Mouse (Mus musculus) kidney, postnatal 0 days (tissue): ENCODE results near the gene Bpifb6. TPM values are rescaled to one million over a fixed set of nuclear protein-coding genes. Genes with fewer than 3 reads are reported as not detected.

Source experiments
- ATAC-seq: fragments of 200-750 bp; cut with Nextera tagmentation; replicated peaks from 2 replicates; pipeline ENCODE4 v1.8.0; 2017; ENCODE audit warnings: low read depth, moderate number of reproducible peaks, moderate TSS enrichment, moderate library complexity; ENCODE audit not compliant: low FRiP score
- DNase-seq: peaks from one replicate; pipeline ENCODE4 v3.0.0-alpha.2; 2016; ENCODE audit warnings: low spot score
- H3K27ac ChIP-seq: fragments of 300-500 bp; sonication (generic); 2 replicates; pipeline ENCODE4 v1.5.1; 2014; ENCODE audit warnings: mild to moderate bottlenecking
- H3K27me3 ChIP-seq: fragments of 300-500 bp; sonication (generic); 2 replicates; pipeline ENCODE4 v1.6.1; 2014; ENCODE audit warnings: low read length, mixed read lengths; ENCODE audit not compliant: insufficient read depth
- H3K36me3 ChIP-seq: fragments of 300-500 bp; sonication (generic); 2 replicates; pipeline ENCODE4 v1.6.1; 2014; ENCODE audit warnings: low read length, mixed read lengths; ENCODE audit not compliant: insufficient read depth
- H3K4me1 ChIP-seq: fragments of 300-500 bp; sonication (generic); replicated peaks from 2 replicates; pipeline ENCODE4 v1.6.1; 2014; ENCODE audit warnings: antibody characterized with exemption, low read length, mixed read lengths; ENCODE audit not compliant: insufficient read depth
- H3K4me2 ChIP-seq: fragments of 300-500 bp; sonication (generic); 2 replicates; pipeline ENCODE4 v1.6.1; 2014; ENCODE audit warnings: mild to moderate bottlenecking, low read length, moderate library complexity, mixed read lengths
- H3K4me3 ChIP-seq: fragments of 300-500 bp; sonication (generic); replicated peaks from 2 replicates; pipeline ENCODE4 v1.5.1; 2014; ENCODE audit warnings: low read depth, low read length
- H3K9ac ChIP-seq: fragments of 300-500 bp; sonication (generic); 2 replicates; pipeline ENCODE4 v1.6.1; 2014; ENCODE audit warnings: low read depth, low read length
- H3K9me3 ChIP-seq: fragments of 300-500 bp; sonication (generic); replicated peaks from 2 replicates; pipeline ENCODE4 v1.6.1; 2016; ENCODE audit warnings: low read length, inconsistent platforms, mixed read lengths
- CTCF ChIP-seq: IDR thresholded peaks from 2 replicates; pipeline ENCODE4 v1.5.1; 2016; ENCODE audit warnings: antibody characterized with exemption, low read depth, mild to moderate bottlenecking, moderate library complexity
- WGBS: fragments of 180-500 bp; shearing (Covaris S2); extraction: QIAGEN DNeasy Blood & Tissue Kit; methylation state at CpG from one replicate; pipeline ENCODE4 v1.1.7; 2014; 5-methylcytosine and 5-hydroxymethylcytosine counted together
- polyA plus RNA-seq: library from polyadenylated mRNA; unstranded; fragments of >200 nt; fragmentation: Nextera tagmentation; extraction: Ambion mirVana; gene quantifications from 2 replicates; pipeline ENCODE4 v1.2.1, GENCODE M21; 2015

Bpifb6 gene
- polyA plus RNA-seq, 1 experiment from 2014 or later, result not detected

DNA sequence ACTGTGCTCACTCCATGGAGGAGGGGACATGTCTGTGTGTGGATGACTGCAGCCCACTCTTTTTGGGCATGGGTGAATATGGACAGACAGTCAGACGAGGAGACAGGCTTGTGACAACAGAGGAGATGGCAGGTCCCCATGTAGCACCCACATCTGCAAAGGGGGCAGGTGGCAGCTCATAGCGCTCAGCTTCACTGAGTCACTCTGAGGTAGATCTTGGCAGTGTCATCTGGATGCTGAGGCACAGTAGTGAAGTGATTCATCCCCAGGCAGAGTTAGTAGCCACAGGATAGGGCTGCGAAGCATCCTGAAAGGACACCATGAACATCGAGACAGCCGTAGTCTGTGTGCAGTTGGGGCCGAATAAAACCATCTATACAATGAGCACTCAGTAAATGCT lies 21.1 kb downstream of the Bpifb6 start:
- no peak overlapping the region for H3K4me2 ChIP-seq
- TF ChIP-seq CTCF, result no peak
- H3K36me3 ChIP-seq, result no peaks in the 10 kb centered on the region
- H3K4me3 ChIP-seq, result no peak overlapping the region
- 88% methylated on average over 6 of the region's 6 CpGs for WGBS
- DNase-seq, result no peak
- ATAC-seq, result no peak
- H3K27ac ChIP-seq, result no peak overlapping the region
- no peaks in the 10 kb centered on the region for H3K9me3 ChIP-seq
- H3K27me3 ChIP-seq, result no peaks in the 10 kb centered on the region
- no peaks in the 10 kb centered on the region for H3K4me1 ChIP-seq
- H3K9ac ChIP-seq, result no peak overlapping the region

DNA sequence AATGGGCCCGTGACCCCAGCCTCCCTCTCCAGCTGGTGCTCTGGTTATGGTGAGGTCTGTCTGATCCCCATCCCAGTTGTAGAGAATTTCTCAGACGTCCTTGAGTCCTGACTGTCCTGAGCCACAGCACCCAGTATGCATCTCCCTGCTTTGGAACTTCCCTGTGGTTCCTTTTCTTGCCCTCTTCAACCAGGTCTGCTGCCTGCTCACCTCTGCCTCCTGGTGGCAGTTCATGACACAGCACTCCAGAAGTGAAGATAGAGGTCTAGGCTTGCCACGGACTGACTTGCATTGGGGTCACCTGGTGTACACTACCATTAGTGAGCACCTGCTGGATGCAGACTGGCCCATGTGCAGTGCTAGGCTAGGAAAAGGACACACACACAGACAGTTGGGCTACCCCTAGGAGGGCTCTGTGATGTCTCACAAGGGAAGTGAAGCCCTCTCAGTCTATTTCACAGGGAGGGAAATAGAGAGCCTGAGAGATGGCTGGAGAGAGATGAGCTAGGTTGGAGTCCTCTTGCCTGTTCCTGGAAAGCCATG lies 29.8 kb downstream of the Bpifb6 start:
- Histone ChIP-seq H3K4me3 (no peak overlapping the region), H3K27me3 (no peaks in the 10 kb centered on the region), H3K27ac (no peak overlapping the region), H3K9me3 (no peaks in the 10 kb centered on the region), H3K9ac (no peak overlapping the region), H3K36me3 (no peaks in the 10 kb centered on the region), H3K4me1 (no peaks in the 10 kb centered on the region), H3K4me2 (no peak overlapping the region)
- peak; percentile 92 for TF ChIP-seq CTCF
- ATAC-seq, result no peak
- DNase-seq, result peak; percentile 60
- 36% methylated on average over 3 of the region's 3 CpGs for WGBS

DNA sequence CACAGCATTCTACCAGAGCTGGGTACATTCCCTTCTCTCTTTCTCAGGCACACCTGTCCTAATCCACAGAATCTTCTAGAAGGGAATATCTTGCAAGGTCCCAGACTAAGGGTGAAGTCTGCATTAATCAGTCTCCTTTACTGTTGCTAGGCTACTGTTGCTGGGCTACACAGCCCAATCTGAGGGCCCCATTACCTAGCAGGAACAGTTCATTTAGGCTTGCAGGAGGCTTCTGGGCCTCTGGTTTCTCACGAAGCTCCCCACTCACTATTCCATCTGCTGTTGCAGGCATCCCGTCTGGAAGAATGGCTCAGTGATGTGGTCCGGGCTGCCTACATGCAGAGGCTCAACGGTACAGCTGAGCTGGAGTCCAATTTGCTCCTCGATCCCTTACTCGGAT lies 30.9 kb downstream of the Bpifb6 start:
- H3K36me3 ChIP-seq, result no peaks in the 10 kb centered on the region
- no peak overlapping the region for H3K4me3 ChIP-seq
- TF ChIP-seq CTCF, result no peak
- DNase-seq, result no peak
- H3K9ac ChIP-seq, result no peak overlapping the region
- H3K4me1 ChIP-seq, result no peaks in the 10 kb centered on the region
- H3K27ac ChIP-seq, result no peak overlapping the region
- 78% methylated on average over 6 of the region's 6 CpGs for WGBS
- ATAC-seq, result no peak
- H3K4me2 ChIP-seq, result no peak overlapping the region
- H3K9me3 ChIP-seq, result no peaks in the 10 kb centered on the region
- no peaks in the 10 kb centered on the region for H3K27me3 ChIP-seq

DNA sequence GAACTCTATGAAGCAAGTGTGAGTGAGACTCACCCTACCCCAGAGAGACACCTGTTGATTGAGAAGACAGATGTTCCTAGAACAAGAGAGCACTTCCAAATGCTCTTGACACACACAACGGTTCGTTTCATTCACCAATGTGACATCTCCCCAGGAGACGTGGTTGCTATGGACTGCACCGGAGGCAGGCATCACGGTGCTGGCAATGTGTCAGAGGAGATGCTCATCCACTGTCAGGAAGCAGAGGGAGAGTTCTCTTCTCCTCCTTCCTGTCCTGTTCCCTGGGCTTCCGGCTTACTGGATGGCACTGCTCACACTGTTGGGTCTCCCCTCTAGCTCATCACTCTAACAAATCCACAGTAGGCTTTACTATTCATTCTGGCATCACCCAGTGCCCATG lies 33.1 kb downstream of the Bpifb6 start:
- no peaks in the 10 kb centered on the region for H3K27me3 ChIP-seq
- ATAC-seq (no peak), DNase-seq (no peak)
- no peak overlapping the region for H3K9ac ChIP-seq
- no peak overlapping the region for H3K4me2 ChIP-seq
- no peaks in the 10 kb centered on the region for H3K9me3 ChIP-seq
- H3K4me3 ChIP-seq, result no peak overlapping the region
- no peak for TF ChIP-seq CTCF
- no peaks in the 10 kb centered on the region for H3K36me3 ChIP-seq
- 80% methylated on average over 6 of the region's 6 CpGs for WGBS
- H3K4me1 ChIP-seq, result no peaks in the 10 kb centered on the region
- no peak overlapping the region for H3K27ac ChIP-seq

DNA sequence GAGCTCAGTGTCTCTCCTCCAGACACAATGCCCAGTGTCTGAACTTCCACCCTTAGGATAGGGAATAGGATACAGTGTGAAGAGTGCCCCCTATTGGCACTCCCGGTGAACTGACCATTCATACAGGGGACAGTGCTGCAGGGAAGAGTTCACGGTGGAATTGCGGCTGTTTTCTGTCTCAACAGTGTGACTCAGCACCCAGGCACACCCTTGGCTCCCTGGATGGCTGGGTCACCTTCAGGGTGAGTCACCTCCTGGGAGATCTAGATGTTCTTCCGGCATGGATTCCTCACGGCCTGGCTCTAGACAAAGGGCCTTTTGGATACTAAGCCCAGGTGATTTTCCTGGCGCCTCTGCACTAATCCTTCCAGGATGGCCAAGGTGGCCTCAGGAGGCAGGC lies 35.2 kb downstream of the Bpifb6 start:
- no peak overlapping the region for H3K4me3 ChIP-seq
- H3K27ac ChIP-seq, result no peak overlapping the region
- H3K9me3 ChIP-seq, result no peaks in the 10 kb centered on the region
- H3K27me3 ChIP-seq, result no peaks in the 10 kb centered on the region
- H3K4me2 ChIP-seq, result no peak overlapping the region
- DNase-seq (no peak), ATAC-seq (no peak)
- no peaks in the 10 kb centered on the region for H3K4me1 ChIP-seq
- 91% methylated on average over 6 of the region's 6 CpGs for WGBS
- TF ChIP-seq CTCF, result 0 out of 2 replicates have a peak, but pooled peaks have one; percentile 8
- H3K9ac ChIP-seq, result no peak overlapping the region
- no peaks in the 10 kb centered on the region for H3K36me3 ChIP-seq

DNA sequence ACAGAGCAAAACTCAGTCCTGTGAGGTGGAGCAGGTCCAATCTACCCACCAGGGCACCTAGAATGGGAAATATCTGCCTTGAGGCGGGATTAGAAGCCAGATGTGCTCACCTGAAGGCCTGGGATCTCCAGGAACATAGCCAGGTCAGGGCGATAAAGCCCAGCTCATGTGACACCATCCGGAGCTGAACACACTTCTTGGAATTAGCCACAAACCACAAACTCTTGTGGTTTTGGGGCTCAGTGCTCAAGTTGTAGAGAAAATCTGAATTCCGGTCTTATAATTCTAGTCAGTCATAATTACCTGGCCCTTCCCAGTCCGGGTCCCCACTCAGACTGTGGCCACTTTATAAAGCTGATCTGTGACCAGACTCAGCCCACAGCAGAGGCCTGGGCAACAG lies 37.7 kb downstream of the Bpifb6 start, which contains the start of gene Bpifb4:
Gene Bpifb4, plus strand, starts transcription at position 370 of the 400 bp plus-strand sequence.
- Histone ChIP-seq H3K9ac (no peak within 1 kb of the TSS), H3K4me2 (no peak within 1 kb of the TSS), H3K27me3 (no peaks in the 10 kb centered on the region), H3K9me3 (no peaks in the 10 kb centered on the region), H3K4me1 (no peaks in the 10 kb centered on the region), H3K4me3 (no peak within 1 kb of the TSS), H3K36me3 (no peaks in the 10 kb centered on the region), H3K27ac (no peak within 1 kb of the TSS)
- ATAC-seq (no peak), DNase-seq (no peak)
- no peak for TF ChIP-seq CTCF
- WGBS, result 87% methylated on average over 5 of the region's 5 CpGs

DNA sequence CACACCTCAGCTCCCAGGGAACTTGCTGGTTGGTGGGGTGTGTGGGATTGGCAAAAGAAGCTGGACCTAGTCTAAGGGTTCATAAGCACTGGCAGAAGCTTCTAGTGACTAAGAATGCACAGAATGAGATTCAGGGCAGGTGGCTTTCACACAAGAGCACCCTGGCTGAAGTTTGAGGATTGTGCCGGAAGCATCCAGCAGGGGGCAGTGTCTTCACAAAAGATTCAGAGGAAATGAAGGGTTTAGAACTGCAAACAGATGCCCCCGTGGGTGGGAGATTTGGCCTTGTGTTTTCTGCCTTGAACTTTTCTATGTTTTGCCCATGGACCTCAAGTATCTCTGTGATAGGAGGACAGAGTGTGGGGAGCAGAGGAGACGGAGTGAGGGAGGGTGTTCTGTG lies 43.3 kb downstream of the Bpifb6 start:
- H3K27ac ChIP-seq, result no peak overlapping the region
- H3K9ac ChIP-seq, result no peak overlapping the region
- ATAC-seq, result no peak
- H3K36me3 ChIP-seq, result no peaks in the 10 kb centered on the region
- no peaks in the 10 kb centered on the region for H3K9me3 ChIP-seq
- H3K4me2 ChIP-seq, result no peak overlapping the region
- H3K4me1 ChIP-seq, result no peaks in the 10 kb centered on the region
- WGBS, result 44% methylated on average over 3 of the region's 3 CpGs
- DNase-seq, result peak; percentile 40
- peak; percentile 75 for TF ChIP-seq CTCF
- no peaks in the 10 kb centered on the region for H3K27me3 ChIP-seq
- no peak overlapping the region for H3K4me3 ChIP-seq
